Mouse (Mus musculus) thymus, adult 2 months (tissue): Measurements from ENCODE around the gene Dcaf6. TPM values are rescaled to one million over a fixed set of nuclear protein-coding genes. Genes with fewer than 3 reads are reported as not detected.

ENCODE experiments used
- DNase-seq: peaks from one replicate; pipeline ENCODE4 v3.0.0; 2021
- H3K27ac ChIP-seq: fragments of 200-500 bp; 2 replicates; pipeline ENCODE4 v1.5.1; 2012; ENCODE audit warnings: low read length, control low read depth; ENCODE audit not compliant: control insufficient read depth, insufficient read depth
- H3K27me3 ChIP-seq: fragments of 200-500 bp; 2 replicates; pipeline ENCODE4 v1.6.1; 2012; ENCODE audit warnings: mild to moderate bottlenecking, low read length, moderate library complexity, mixed read lengths; ENCODE audit not compliant: control insufficient read depth, insufficient read depth
- H3K36me3 ChIP-seq: fragments of 200-500 bp; 2 replicates; pipeline ENCODE4 v1.6.1; 2012; ENCODE audit warnings: mild to moderate bottlenecking, low read length, moderate library complexity; ENCODE audit not compliant: control insufficient read depth, insufficient read depth
- H3K4me1 ChIP-seq: fragments of 200-500 bp; replicated peaks from 2 replicates; pipeline ENCODE4 v1.6.1; 2012; ENCODE audit warnings: low read length; ENCODE audit not compliant: control insufficient read depth, insufficient read depth
- H3K4me3 ChIP-seq: fragments of 200-500 bp; 2 replicates; pipeline ENCODE4 v1.5.1; 2012; ENCODE audit warnings: mild to moderate bottlenecking, low read length, control low read depth, moderate library complexity; ENCODE audit not compliant: control insufficient read depth, insufficient read depth
- CTCF ChIP-seq: fragments of 200-500 bp; IDR thresholded peaks from 2 replicates; pipeline ENCODE4 v1.5.1; 2012; ENCODE audit warnings: mild to moderate bottlenecking, control low read depth, low read length, moderate library complexity, borderline replicate concordance; ENCODE audit not compliant: control insufficient read depth, poor library complexity, insufficient read depth; ENCODE audit errors: extremely low read depth
- POLR2A ChIP-seq: fragments of 200-500 bp; IDR thresholded peaks from 2 replicates; pipeline ENCODE4 v1.6.1; 2012; ENCODE audit warnings: mild to moderate bottlenecking, low read length, control low read depth, moderate library complexity; ENCODE audit not compliant: control insufficient read depth, poor library complexity, insufficient read depth; ENCODE audit errors: extremely low read depth
- WGBS: fragments of 180-500 bp; shearing (Covaris S2); methylation state at CpG from one replicate; pipeline ENCODE4 v1.1.7; 2018; 5-methylcytosine and 5-hydroxymethylcytosine counted together
- polyA plus RNA-seq: library from polyadenylated mRNA; depleted of rRNA; stranded (reverse); fragments of >200 nt; gene quantifications from 2 replicates; pipeline ENCODE4 v1.2.3, GENCODE M21; 2012

Gene Dcaf6
- polyA plus RNA-seq, 1 experiment: 25.5 TPM

DNA sequence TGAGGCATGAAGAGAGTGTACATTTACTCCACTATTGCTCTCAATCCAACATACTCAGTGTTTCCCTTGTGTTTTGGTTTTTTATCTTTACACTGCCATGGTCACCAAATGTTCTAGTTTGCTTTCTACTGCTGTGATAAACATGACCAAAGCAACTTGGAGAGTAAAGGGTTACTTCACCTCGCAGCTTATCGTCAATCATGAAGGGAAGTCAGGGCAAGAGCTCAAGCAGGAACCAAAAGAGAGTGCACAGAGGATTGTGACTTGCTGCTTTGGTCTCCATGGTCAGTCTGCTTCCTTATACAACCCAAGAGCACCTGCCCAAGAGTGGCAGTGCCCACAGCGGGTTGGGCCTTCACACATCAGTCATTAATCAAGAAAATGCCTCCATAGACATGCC is 65.4 kb downstream of the Dcaf6 start:
- WGBS: 68% methylated on average over 3 of the region's 3 CpGs

DNA sequence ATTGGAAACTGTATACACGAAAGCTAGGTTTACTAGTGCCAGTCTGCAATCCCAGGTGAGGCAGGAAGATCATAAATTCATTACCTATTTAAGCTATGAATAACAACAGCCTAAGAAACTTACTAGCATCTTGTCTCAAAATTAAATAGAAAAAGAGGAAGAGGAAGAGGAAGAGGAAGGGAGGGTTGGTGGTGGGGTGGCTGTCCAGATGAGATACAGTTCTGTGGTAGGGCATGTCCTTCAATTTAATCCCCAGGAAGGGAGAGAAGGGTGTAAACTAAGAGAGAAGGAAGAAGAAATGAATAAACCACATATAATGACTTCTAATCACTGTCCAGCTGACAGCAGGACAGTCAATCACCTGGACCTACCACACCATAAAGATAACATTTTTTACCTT is 67.2 kb downstream of the Dcaf6 start:
- Histone ChIP-seq H3K4me3 (no peak overlapping the region), H3K4me1 (no peaks in the 10 kb centered on the region), H3K36me3 (no peaks in the 10 kb centered on the region), H3K27ac (no peak overlapping the region), H3K27me3 (no peaks in the 10 kb centered on the region)
- no peak for DNase-seq
- TF ChIP-seq CTCF: no peak
- no peak for TF ChIP-seq POLR2A
- WGBS: 80% methylated on average over 1 of the region's 1 CpGs

More for the DNA sequence above, 65.4 kb downstream of the Dcaf6 start:
- Histone ChIP-seq H3K27ac (no peak overlapping the region), H3K36me3 (no peaks in the 10 kb centered on the region), H3K4me1 (no peaks in the 10 kb centered on the region), H3K4me3 (no peak overlapping the region), H3K27me3 (no peaks in the 10 kb centered on the region)
- TF ChIP-seq POLR2A (no peak), CTCF (no peak)
- DNase-seq: no peak

DNA sequence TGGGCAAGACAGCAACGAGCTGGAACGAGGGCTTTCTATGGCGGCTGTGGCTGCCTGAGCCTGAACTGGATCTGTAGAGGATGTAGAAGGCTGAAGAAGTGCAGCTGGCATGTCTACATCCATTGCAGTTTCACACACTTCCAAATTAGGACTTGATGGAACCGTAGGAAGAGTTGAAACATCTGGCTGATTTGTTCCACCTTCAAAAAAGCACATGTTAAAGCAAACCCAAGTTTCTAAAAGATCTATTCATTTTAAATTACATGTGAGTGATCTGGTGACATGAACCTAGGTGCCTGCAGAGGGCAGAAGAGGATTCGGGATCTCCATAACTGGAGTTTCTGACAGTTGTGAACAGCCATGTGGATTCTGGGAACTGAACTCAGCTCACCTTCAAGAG is 71.6 kb downstream of the Dcaf6 start:
- Histone ChIP-seq H3K27ac (no peak overlapping the region), H3K4me1 (no peaks in the 10 kb centered on the region), H3K4me3 (no peak overlapping the region), H3K36me3 (no peaks in the 10 kb centered on the region; the same call in 1 of the 2 replicates), H3K27me3 (no peaks in the 10 kb centered on the region)
- WGBS: 91% methylated on average over 5 of the region's 5 CpGs
- peak; percentile 7 for DNase-seq
- no peak for TF ChIP-seq CTCF
- no peak for TF ChIP-seq POLR2A

DNA sequence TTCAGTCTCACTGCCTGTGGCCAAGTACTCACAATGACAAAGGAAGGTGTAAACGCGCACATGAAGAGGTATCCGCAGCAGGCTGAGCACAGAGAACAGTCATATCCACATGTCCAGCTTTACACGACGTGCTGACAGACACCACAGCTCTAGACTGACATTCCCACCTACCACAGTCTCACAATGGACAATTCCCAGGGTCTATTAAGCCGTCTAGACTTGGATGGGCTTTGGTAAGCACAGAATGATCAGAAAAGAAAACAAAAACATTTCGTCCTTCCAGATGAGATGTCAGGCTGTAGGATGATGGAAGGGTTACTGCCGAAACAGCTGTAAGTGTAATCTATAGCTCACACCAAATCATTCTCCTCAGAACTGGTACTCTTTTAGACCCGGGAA is 73.8 kb downstream of the Dcaf6 start:
- WGBS: 97% methylated on average over 9 of the region's 9 CpGs
- Histone ChIP-seq H3K4me1 (no peaks in the 10 kb centered on the region), H3K27me3 (no peaks in the 10 kb centered on the region), H3K4me3 (no peak overlapping the region), H3K27ac (no peak overlapping the region), H3K36me3 (no peaks in the 10 kb centered on the region; the same call in 1 of the 2 replicates)
- no peak for DNase-seq
- TF ChIP-seq CTCF (no peak), POLR2A (no peak)

DNA sequence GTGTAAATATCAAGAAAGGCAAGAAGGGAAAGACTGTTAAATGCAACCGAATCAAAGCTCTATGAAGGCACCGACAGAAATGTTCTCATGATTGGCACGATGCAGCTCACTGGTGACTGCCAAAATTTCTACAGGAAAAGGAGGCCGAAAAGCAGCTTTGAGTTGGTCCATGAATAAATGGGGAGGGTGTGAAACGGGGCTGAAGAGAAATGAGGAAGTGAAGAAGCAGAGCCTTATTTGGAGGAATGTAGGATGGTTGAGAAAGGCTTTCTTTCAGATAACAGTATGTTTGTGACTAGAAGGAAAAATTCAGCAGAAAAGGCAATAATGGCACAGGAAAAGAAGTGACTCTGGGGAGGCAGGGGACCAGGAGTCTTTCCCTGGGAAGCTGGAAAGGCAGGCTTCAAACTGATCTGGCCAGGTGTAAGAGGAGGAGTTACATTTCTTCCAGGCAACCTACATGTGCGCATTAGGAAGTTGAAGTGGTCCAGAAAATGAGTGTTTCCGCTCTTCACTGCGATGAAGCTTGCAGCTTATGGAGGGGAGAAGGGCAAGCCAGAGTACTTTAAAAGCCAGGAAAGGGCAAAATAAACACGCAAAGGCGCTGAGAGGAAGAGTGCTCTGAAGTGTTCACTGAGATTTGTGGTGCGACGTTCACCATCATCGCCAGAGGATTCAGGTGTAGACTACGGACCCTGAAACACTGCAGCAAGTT is 74.3 kb downstream of the Dcaf6 start:
- Histone ChIP-seq H3K27ac (no peak overlapping the region), H3K4me1 (no peaks in the 10 kb centered on the region), H3K36me3 (no peaks in the 10 kb centered on the region; the same call in 1 of the 2 replicates), H3K27me3 (no peaks in the 10 kb centered on the region), H3K4me3 (no peak overlapping the region)
- DNase-seq: no peak
- 71% methylated on average over 14 of the region's 14 CpGs for WGBS
- TF ChIP-seq CTCF (no peak), POLR2A (no peak)

DNA sequence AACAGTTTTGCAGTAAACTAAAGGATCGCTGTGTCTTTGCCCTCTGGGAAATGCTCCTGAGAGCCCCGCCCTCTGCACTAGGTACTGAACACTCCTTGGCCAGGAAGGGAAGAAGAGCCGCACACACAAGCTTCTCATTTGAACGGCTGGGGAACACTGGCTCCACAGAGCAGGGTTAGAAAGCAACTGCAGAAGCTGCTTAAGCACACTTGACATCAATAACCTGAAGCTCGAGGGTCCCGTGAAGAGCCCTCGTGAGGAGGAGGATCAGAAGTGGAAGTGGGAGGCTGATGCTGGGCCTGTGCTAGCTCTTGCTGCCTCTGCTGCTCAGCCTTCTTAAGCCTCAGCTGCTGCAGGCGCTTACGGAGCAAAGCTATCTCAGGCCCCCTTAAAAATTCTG is 86.4 kb downstream of the Dcaf6 start:
- no peak overlapping the region for H3K27ac ChIP-seq
- no peak for DNase-seq
- H3K4me3 ChIP-seq: no peak overlapping the region
- no peak for TF ChIP-seq CTCF
- H3K4me1 ChIP-seq: no peaks in the 10 kb centered on the region
- 92% methylated on average over 9 of the region's 9 CpGs for WGBS
- no peaks in the 10 kb centered on the region for H3K36me3 ChIP-seq
- no peaks in the 10 kb centered on the region for H3K27me3 ChIP-seq

DNA sequence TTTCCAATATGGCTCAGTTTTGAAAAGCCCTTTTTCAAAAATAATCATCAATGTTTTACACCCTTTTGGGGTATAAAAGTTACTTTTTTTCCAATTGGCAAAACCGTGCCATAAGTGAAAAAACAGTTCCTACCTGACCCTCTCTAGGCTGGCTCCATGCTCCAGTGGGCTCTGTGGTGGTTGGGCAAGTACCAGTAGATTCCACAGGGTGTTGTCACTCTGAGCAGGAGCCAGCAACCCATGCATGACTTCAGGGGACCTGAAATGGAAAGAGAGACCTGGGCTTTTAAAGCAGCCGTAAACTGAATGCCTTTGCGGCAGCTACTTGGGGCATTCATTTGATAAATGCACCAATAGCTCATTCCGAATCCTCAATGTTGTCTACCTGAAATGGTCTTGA is 89.3 kb downstream of the Dcaf6 start:
- 98% methylated on average over 4 of the region's 4 CpGs for WGBS
- H3K4me3 ChIP-seq: no peak overlapping the region
- H3K27me3 ChIP-seq: no peaks in the 10 kb centered on the region
- no peaks in the 10 kb centered on the region for H3K4me1 ChIP-seq
- TF ChIP-seq CTCF (no peak), POLR2A (no peak)
- no peak for DNase-seq
- H3K36me3 ChIP-seq: no peaks in the 10 kb centered on the region
- H3K27ac ChIP-seq: no peak overlapping the region
